Mouse (Mus musculus) B cell, adult 2 months (primary cell): ENCODE measurements at regions not wholly inside any gene's neighbourhood (a gene's known extent, or its start where the extent isn't known, plus 50 kb on each side); places are given as distances from the start of the nearest gene placed in this dataset.

ENCODE experiments used
- DNase-seq, 2 experiments: peaks; one replicate each; pipeline ENCODE4 v3.0.0; 2022

- DNase-seq = no peak
Measured at GRCm38 (mm10) chr17:52448701-52449100, 153.8 kb upstream of the Kcnh8 start.

- DNase-seq = no peak
Measured at GRCm38 (mm10) chr17:52459303-52459996, 143.1 kb upstream of the Kcnh8 start.

GRCm38 (mm10) chr17:52459997-52460387 lies 142.5 kb upstream of the Kcnh8 start:
- DNase-seq = no peak

GRCm38 (mm10) chr17:52461264-52461663 lies 141.2 kb upstream of the Kcnh8 start:
- DNase-seq = no peak

- DNase-seq = peak; percentile 34 to 46
Measured at GRCm38 (mm10) chr17:52461709-52462141, 140.8 kb upstream of the Kcnh8 start.

GRCm38 (mm10) chr17:52462361-52462760 lies 140.1 kb upstream of the Kcnh8 start:
- no peak for DNase-seq

GRCm38 (mm10) chr17:52468464-52468863 lies 134.0 kb upstream of the Kcnh8 start:
- DNase-seq = no peak

- no peak for DNase-seq
Measured at GRCm38 (mm10) chr17:52479327-52480086, 123.0 kb upstream of the Kcnh8 start.

- no peak for DNase-seq
Measured at GRCm38 (mm10) chr17:52480087-52480638, 122.3 kb upstream of the Kcnh8 start.

GRCm38 (mm10) chr17:52506760-52507159 lies 95.7 kb upstream of the Kcnh8 start:
- DNase-seq = no peak

- no peak for DNase-seq
Measured at GRCm38 (mm10) chr17:52530260-52530659, 72.2 kb upstream of the Kcnh8 start.
